ENCODE assay signal across 7 mouse cellular contexts in the genomic region with DNA sequence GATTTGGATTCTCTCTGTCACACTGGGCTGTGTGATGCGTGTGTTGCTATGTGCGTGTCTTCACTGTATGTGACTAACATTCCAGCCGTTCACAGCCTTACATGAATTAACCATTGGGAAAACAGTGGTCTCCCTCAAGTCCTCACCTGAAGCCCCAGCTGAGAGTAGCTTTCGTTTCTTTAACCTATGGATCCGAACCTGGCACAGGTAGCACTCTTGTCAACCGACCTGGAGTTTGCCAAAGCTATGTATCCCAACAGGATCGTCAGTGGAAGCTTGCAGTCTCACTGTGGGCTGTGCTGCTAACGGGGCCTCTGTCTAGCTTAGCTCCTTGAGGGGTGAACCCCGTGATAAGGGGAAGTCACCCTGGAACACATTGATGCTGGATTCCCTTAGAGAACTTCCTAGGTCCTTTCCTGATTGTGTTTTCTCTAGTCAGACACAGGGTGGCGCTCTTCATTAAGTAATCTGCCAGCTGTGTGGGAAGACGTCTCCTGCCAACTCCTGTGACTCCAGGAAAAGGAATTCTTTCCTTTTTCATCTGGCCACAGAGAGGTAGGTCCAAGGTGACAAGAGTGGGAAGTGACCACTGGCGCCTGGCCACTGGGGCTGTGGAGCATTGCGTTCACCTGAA. TPM values are rescaled to one million over a fixed set of nuclear protein-coding genes. Genes with fewer than 3 reads are reported as not detected.
DNase-seq lines count a peak whose midpoint lies in the region; ATAC-seq and TF ChIP-seq lines count a peak whose summit lies in the region.

No protein-coding gene starts in this region.

- H3K9ac ChIP-seq in forebrain, embryonic 13.5 days: 0 out of 2 replicates have a peak overlapping the region, but pooled peaks have one; percentile 2

- H3K4me2 ChIP-seq in forebrain, embryonic 13.5 days: peak overlapping the region; percentile 42

- peaks cover 12% of the 10 kb centered on the region for H3K4me1 ChIP-seq in forebrain, embryonic 13.5 days

- no peaks in the 10 kb centered on the region for H3K27me3 ChIP-seq in Patski
- no peaks in the 10 kb centered on the region for H3K27me3 ChIP-seq in forebrain, embryonic 13.5 days

- H3K27ac ChIP-seq in forebrain, embryonic 13.5 days: peak overlapping the region; percentile 63; the same call in 1 of the 2 replicates
- H3K27ac ChIP-seq in layer of hippocampus, adult 2 months: 0 out of 2 replicates have a peak overlapping the region, but pooled peaks have one; percentile 41

- POLR2A ChIA-PET in Patski (lab: Charles Lee): interaction anchor here (0.6 to 0.8 kb wide), 2 partner anchors 308 to 312 kb away, joined by 3 read pairs; no protein-coding TSS in a partner anchor

- no peaks in the 10 kb centered on the region for H3K9me3 ChIP-seq in forebrain, embryonic 13.5 days (replicated peaks)

- peak; percentile 22 for DNase-seq in Patski (ENCODE audit: low read depth, low spot score)
- DNase-seq in c-Kit-positive CD71-positive TER-119-positive erythroid progenitor cells, embryonic 14.5 days (ENCODE audit: low spot score): peak; percentile 53
- DNase-seq in heart, postnatal 36 days: peak; percentile 68 to 76
- DNase-seq in layer of hippocampus, adult 2 months (ENCODE audit: low spot score in 2 of 2): peak; percentile 70 to 80
- peak; percentile 59 to 78 for DNase-seq in lung, postnatal 4 days
- peak; percentile 77 to 85 for DNase-seq in right cerebral cortex, postnatal 10 days (ENCODE audit: low spot score in 2 of 2)

- CTCF ChIA-PET in Patski (lab: Charles Lee): interaction anchor here (0.6 to 4.0 kb wide), 13 partner anchors 9 to 402 kb away, joined by 3 to 40 read pairs (median 5); a partner anchor contains a TSS

- intact Hi-C loops in heart, postnatal 36 days (cut with DNase I): loop anchor here (1.0 to 5.0 kb wide), 4 partner anchors 127 to 402 kb away; no protein-coding TSS in a partner anchor

- peak; percentile 51 for ATAC-seq in Patski
- ATAC-seq in forebrain, embryonic 13.5 days: peak; percentile 81

- peaks cover 31% of the 10 kb centered on the region for H3K36me3 ChIP-seq in forebrain, embryonic 13.5 days (ENCODE audit: poor library complexity, severe bottlenecking)

- in situ Hi-C loops in Patski (cut with MboI; ENCODE audit: low pct_unique_long_range_greater_than_20kb): loop anchor here (25.0 kb wide), 2 partner anchors 322 to 647 kb away; a partner anchor contains a TSS

- peak; percentile 91 for TF ChIP-seq CTCF in Patski (IDR thresholded peaks at IDR 0.05)
- TF ChIP-seq CTCF in layer of hippocampus, adult 2 months (conservative IDR thresholded peaks at IDR 0.05): peak; percentile 91

- 38% methylated on average over 13 of the region's 13 CpGs for WGBS in forebrain, embryonic 13.5 days

- no peak overlapping the region for H3K4me3 ChIP-seq in forebrain, embryonic 13.5 days
- peak overlapping the region; percentile 41; the same call in 1 of the 2 replicates for H3K4me3 ChIP-seq in layer of hippocampus, adult 2 months

RNA-seq across cellular contexts. Expression of a gene that starts 24.2 kb away (rescaled TPM):
- 1.5 TPM for polyA plus RNA-seq in Patski (2021)
- 5.6 and 7.0 TPM in 2 replicates for polyA plus RNA-seq in forebrain, embryonic 13.5 days (2015; fragmentation: Nextera tagmentation; extraction: Ambion mirVana)
- total RNA-seq in heart, postnatal 36 days (2021): 1 to 10 TPM; 1.2 to 1.4 TPM
- 10 to 100 TPM in 1 of 2 experiments, 1 to 10 TPM in 1; 7.8 to 11.3 TPM for total RNA-seq in layer of hippocampus, adult 2 months (2021)

RNA-seq across cellular contexts. Expression of a gene that starts 24.2 kb away (rescaled TPM):
- 0.19 TPM for polyA plus RNA-seq in Patski (2021)
- 0.41 TPM in 1 of 2 replicates, not detected in the other for polyA plus RNA-seq in forebrain, embryonic 13.5 days (2015; fragmentation: Nextera tagmentation; extraction: Ambion mirVana)
- not detected for total RNA-seq in heart, postnatal 36 days (2021)
- total RNA-seq in layer of hippocampus, adult 2 months (2021): 1 to 10 TPM in 1 of 2 experiments, not detected in 1; 1.3 TPM

RNA-seq across cellular contexts. Expression of a gene that starts 24.5 kb away (rescaled TPM):
- polyA plus RNA-seq in Patski (2021): 50.2 TPM
- 92.7 and 94.3 TPM in 2 replicates for polyA plus RNA-seq in forebrain, embryonic 13.5 days (2015; fragmentation: Nextera tagmentation; extraction: Ambion mirVana)
- 10 to 100 TPM; 25.7 to 26.4 TPM for total RNA-seq in heart, postnatal 36 days (2021)
- total RNA-seq in layer of hippocampus, adult 2 months (2021): 10 to 100 TPM; 53.9 to 69.1 TPM

RNA-seq across cellular contexts. Expression of a gene that starts 55.5 kb away (rescaled TPM):
- 4.1 TPM for polyA plus RNA-seq in Patski (2021)
- polyA plus RNA-seq in forebrain, embryonic 13.5 days (2015; fragmentation: Nextera tagmentation; extraction: Ambion mirVana): 10.4 and 10.6 TPM in 2 replicates
- 1 to 10 TPM; 1.0 to 2.6 TPM for total RNA-seq in heart, postnatal 36 days (2021)
- 1 to 10 TPM; 5.6 to 5.9 TPM for total RNA-seq in layer of hippocampus, adult 2 months (2021)

Comparison
In these comparisons a context has a peak if more than half of its experiments do, and no peak if none do; other contexts are left out.
1. DNase-seq: peak in every context shown above with its lines; median percentile 81 in right cerebral cortex, postnatal 10 days; 75 in layer of hippocampus, adult 2 months; 72 in heart, postnatal 36 days; 68 in lung, postnatal 4 days; 53 in c-Kit-positive CD71-positive TER-119-positive erythroid progenitor cells, embryonic 14.5 days; 22 in Patski.